Mouse (Mus musculus): ENCODE measurements at regions not wholly inside any gene's neighbourhood (a gene's known extent, or its start where the extent isn't known, plus 50 kb on each side); places are given as distances from the start of the nearest gene placed in this dataset.

DNA sequence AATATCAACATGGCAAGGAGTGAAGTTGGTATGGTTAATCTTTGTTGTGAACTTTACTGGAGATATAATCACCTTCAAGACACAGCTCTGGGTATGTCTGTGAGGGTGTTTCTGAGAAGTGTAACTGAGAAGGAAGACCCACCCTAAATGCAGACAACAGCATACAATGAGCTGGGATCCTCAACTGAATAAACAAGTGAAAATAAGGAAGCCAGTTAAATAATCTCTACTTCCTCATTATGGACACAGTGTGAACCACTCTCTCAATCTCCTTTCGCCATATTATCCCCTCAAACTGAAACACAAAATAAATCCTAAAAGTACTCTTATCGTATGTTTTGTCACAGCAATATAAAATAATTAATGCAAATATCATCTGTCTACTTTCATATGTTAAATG is 71.7 kb upstream of the Trabd2b start:
- Histone ChIP-seq H3K4me1 (no peaks in the 10 kb centered on the region), H3K36me3 (no peaks in the 10 kb centered on the region), H3K4me3 (no peak overlapping the region), H3K27me3 (replicated peaks) (no peaks in the 10 kb centered on the region), H3K27ac (no peak overlapping the region), H3K9ac (no peak overlapping the region), H3K4me2 (replicated peaks) (no peak overlapping the region), H3K9me3 (no peaks in the 10 kb centered on the region)
- WGBS: 89% methylated on average over 2 of the region's 2 CpGs
- ATAC-seq (ENCODE audit: low FRiP score, low read depth): no peak

GRCm38 (mm10) chr4:114336029-114336746 is 70.3 kb upstream of the Trabd2b start:
- no peak overlapping the region for H3K4me2 ChIP-seq (replicated peaks)
- H3K9ac ChIP-seq: no peak overlapping the region
- H3K4me1 ChIP-seq: no peaks in the 10 kb centered on the region
- H3K36me3 ChIP-seq: no peaks in the 10 kb centered on the region
- H3K27ac ChIP-seq: no peak overlapping the region
- ATAC-seq (ENCODE audit: low FRiP score, low read depth): no peak
- H3K27me3 ChIP-seq (replicated peaks): no peaks in the 10 kb centered on the region
- 72% methylated on average over 4 of the region's 4 CpGs for WGBS
- H3K4me3 ChIP-seq: no peak overlapping the region
- no peaks in the 10 kb centered on the region for H3K9me3 ChIP-seq

- Histone ChIP-seq H3K4me2 (replicated peaks) (no peak overlapping the region), H3K27ac (no peak overlapping the region), H3K36me3 (no peaks in the 10 kb centered on the region), H3K4me1 (no peaks in the 10 kb centered on the region), H3K9me3 (no peaks in the 10 kb centered on the region), H3K9ac (no peak overlapping the region), H3K4me3 (no peak overlapping the region), H3K27me3 (replicated peaks) (no peaks in the 10 kb centered on the region)
- no peak for ATAC-seq (ENCODE audit: low FRiP score, low read depth)
- 77% methylated on average over 1 of the region's 1 CpGs for WGBS
Measured at GRCm38 (mm10) chr4:114336747-114337090, 69.8 kb upstream of the Trabd2b start.

DNA sequence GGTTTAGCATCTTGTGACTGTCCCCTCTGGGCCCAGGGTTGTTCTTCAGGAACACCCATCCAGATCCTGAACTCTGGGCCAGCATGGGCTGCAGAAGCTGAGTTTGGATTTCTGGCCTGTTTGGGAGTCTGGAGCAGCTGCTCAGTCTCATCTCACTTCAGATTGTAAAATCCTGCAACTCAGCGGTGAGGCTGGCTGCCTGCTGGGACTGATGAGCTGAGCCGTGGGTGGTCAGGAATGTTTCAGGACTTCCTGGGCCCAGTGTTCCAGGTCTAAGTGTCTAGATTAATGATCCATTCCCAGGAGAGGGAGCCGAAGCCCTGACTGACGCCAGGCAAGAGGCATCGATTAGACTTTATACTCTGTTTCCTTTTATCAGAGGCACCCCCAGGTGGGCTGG is 66.7 kb upstream of the Trabd2b start:
- H3K9ac ChIP-seq: no peak overlapping the region
- no peak for ATAC-seq (ENCODE audit: low FRiP score, low read depth)
- H3K27ac ChIP-seq: no peak overlapping the region
- no peak overlapping the region for H3K4me3 ChIP-seq
- no peaks in the 10 kb centered on the region for H3K9me3 ChIP-seq
- no peaks in the 10 kb centered on the region for H3K4me1 ChIP-seq
- H3K4me2 ChIP-seq (replicated peaks): no peak overlapping the region
- WGBS: 50% methylated on average over 5 of the region's 5 CpGs
- H3K27me3 ChIP-seq (replicated peaks): no peaks in the 10 kb centered on the region
- H3K36me3 ChIP-seq: no peaks in the 10 kb centered on the region

DNA sequence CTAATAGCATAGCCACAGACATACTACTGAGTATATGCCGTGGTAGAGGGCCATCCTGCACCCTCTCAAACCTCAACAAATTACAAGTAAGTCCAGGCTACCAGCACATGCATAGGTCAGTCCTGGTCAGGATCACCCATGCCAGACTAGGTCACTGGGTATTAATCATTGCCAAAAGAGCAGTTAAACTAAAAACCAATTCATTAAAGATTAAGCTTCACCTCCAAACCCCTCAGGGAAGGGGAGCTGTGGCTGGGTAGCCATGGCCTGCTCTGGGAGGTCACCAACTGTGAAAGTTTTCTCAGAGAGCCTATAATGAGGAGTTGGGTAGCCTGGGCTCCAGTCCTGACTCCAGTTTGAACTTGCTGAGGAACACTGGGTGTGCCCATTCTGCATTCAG is 61.4 kb upstream of the Trabd2b start:
- Histone ChIP-seq H3K4me1 (no peaks in the 10 kb centered on the region), H3K9me3 (no peaks in the 10 kb centered on the region), H3K4me3 (no peak overlapping the region), H3K36me3 (no peaks in the 10 kb centered on the region), H3K27ac (no peak overlapping the region), H3K4me2 (replicated peaks) (no peak overlapping the region), H3K27me3 (replicated peaks) (no peaks in the 10 kb centered on the region), H3K9ac (no peak overlapping the region)
- WGBS: 63% methylated on average over 1 of the region's 1 CpGs
- ATAC-seq (ENCODE audit: low FRiP score, low read depth): no peak

DNA sequence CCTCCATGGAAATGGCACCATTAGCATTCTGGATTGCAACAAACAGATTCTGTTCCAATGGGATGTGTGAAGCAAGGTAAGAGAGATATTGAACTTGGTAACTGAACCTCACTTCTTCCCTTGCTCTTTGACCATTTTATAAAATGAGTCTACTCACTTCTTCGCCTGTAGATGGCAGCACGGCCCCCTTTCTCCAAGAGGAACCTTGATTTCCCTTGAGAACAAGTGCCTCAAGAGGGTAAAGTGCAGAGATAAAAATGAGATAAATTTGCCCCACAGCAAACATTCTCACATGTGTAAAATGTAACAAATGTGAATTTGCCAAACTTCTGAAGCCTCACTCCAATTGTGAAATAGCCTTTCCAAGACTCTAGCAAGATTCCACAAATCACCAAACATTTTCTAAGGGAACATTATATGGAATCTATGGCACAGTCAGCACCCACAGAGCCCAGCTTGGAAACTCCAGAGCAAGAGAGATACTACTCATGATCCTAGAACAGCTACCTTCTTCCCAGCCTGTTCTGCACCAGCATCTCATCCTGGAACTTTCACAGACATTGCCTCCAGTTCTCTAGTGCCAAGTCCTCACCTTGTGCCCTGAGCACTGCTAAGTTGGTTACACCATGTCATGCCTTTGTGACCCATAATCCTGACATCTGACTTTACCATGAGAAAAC is 60.3 kb upstream of the Trabd2b start:
- Histone ChIP-seq H3K27ac (no peak overlapping the region), H3K4me3 (no peak overlapping the region), H3K36me3 (no peaks in the 10 kb centered on the region), H3K9ac (no peak overlapping the region), H3K4me1 (no peaks in the 10 kb centered on the region), H3K27me3 (replicated peaks) (no peaks in the 10 kb centered on the region), H3K9me3 (no peaks in the 10 kb centered on the region), H3K4me2 (replicated peaks) (no peak overlapping the region)
- WGBS: 2% methylated on average over 2 of the region's 2 CpGs
- no peak for ATAC-seq (ENCODE audit: low FRiP score, low read depth)

- no peak overlapping the region for H3K9ac ChIP-seq
- no peaks in the 10 kb centered on the region for H3K4me1 ChIP-seq
- H3K27ac ChIP-seq: no peak overlapping the region
- WGBS: 77% methylated on average over 4 of the region's 4 CpGs
- no peak for ATAC-seq (ENCODE audit: low FRiP score, low read depth)
- no peaks in the 10 kb centered on the region for H3K9me3 ChIP-seq
- no peaks in the 10 kb centered on the region for H3K36me3 ChIP-seq
- no peak overlapping the region for H3K4me3 ChIP-seq
- no peaks in the 10 kb centered on the region for H3K27me3 ChIP-seq (replicated peaks)
- H3K4me2 ChIP-seq (replicated peaks): no peak overlapping the region
Measured at GRCm38 (mm10) chr4:114346884-114347283, 59.6 kb upstream of the Trabd2b start.

DNA sequence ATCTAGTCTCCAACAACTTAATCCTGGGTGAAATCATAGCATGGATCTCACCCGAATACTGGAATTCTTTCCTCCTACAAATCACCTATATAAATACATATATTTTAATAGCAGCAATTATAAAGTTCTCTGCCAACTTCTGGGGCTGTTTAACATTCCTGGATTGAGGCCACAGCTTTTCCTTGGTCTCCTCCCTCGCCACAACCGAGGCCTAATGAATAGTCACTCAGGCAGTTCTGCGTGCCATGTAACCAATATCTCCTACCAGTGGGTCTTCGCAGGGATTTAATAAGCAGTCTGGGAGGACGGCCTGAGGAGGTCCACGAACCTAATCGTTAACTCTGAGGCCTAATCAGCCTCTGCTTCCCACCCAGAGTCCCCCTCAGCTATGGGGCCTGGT is 56.9 kb upstream of the Trabd2b start:
- no peak for ATAC-seq (ENCODE audit: low FRiP score, low read depth)

DNA sequence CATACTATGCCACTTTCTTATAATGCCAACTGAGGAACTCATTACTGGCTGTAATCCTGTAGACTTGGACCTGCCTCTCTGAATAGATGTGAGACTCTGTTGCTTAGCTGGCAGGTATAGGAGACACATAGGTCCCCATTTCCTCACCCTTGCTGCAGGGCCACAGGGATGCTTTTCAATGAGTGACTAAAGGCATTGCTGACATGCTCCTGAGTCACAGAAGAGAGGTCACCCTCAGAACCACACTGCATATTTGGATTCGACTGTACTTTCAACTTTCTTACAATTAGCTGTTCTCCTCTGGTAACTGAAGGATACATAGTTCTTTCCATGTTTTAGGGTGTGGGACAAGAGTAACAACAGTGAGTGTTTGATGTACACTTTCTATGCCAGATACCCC is 55.2 kb upstream of the Trabd2b start:
- Histone ChIP-seq H3K9me3 (no peaks in the 10 kb centered on the region), H3K4me1 (no peaks in the 10 kb centered on the region), H3K4me2 (replicated peaks) (no peak overlapping the region), H3K36me3 (no peaks in the 10 kb centered on the region), H3K9ac (no peak overlapping the region), H3K27me3 (replicated peaks) (no peaks in the 10 kb centered on the region), H3K4me3 (no peak overlapping the region), H3K27ac (no peak overlapping the region)
- 89% methylated on average over 1 of the region's 1 CpGs for whole genome bisulfite sequencing
- no peak for ATAC-seq (ENCODE audit: low FRiP score, low read depth)

More for the DNA sequence above, 56.9 kb upstream of the Trabd2b start:
- 79% methylated on average over 8 of the region's 8 CpGs for WGBS
- H3K27ac ChIP-seq: no peak overlapping the region
- H3K9me3 ChIP-seq: no peaks in the 10 kb centered on the region
- no peaks in the 10 kb centered on the region for H3K36me3 ChIP-seq
- H3K27me3 ChIP-seq (replicated peaks): no peaks in the 10 kb centered on the region
- no peak overlapping the region for H3K9ac ChIP-seq
- no peaks in the 10 kb centered on the region for H3K4me1 ChIP-seq
- no peak overlapping the region for H3K4me2 ChIP-seq (replicated peaks)
- no peak overlapping the region for H3K4me3 ChIP-seq

DNA sequence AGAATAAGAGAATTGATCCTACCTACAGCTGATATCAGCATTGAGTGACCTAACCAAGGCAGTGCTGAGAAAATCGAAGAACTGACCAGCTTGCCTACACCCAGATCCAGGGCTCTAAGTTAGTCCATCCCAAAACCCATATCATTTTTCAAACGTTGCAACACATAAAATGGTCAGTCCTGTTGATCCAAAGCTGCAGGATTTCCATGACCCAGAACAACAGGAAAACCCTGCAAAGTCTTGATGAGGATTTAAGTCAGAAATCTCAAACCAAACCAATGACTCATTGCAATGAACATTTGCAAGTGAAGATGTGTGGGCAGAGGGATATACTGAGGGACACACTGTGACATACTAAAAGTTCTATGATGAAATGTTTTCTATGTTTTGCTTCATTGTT is 53.5 kb upstream of the Trabd2b start:
- H3K27me3 ChIP-seq (replicated peaks): no peaks in the 10 kb centered on the region
- no peak overlapping the region for H3K4me2 ChIP-seq (replicated peaks)
- H3K27ac ChIP-seq: no peak overlapping the region
- no peaks in the 10 kb centered on the region for H3K4me1 ChIP-seq
- no peak overlapping the region for H3K4me3 ChIP-seq
- H3K9ac ChIP-seq: no peak overlapping the region
- no peaks in the 10 kb centered on the region for H3K36me3 ChIP-seq
- WGBS: 81% methylated on average over 2 of the region's 2 CpGs
- H3K9me3 ChIP-seq: no peaks in the 10 kb centered on the region
- no peak for ATAC-seq (ENCODE audit: low FRiP score, low read depth)

All from neural tube, embryonic 12.5 days (tissue).